Mouse (Mus musculus) MN1 (cell line): ENCODE data around the gene Snx33.
A peak's percentile ranks its signal among the peaks of the same experiment; 100 is the strongest.
"Not testable (repeated sequence)": the region's sequence is repeated elsewhere in the genome, so short reads cannot be mapped to it uniquely, and the experiment has no call there.

Experiments used
- DNase-seq: peaks from one replicate; pipeline ENCODE4 v3.0.0-alpha.2; 2016; ENCODE audit warnings: low spot score

The Snx33 gene

DNA sequence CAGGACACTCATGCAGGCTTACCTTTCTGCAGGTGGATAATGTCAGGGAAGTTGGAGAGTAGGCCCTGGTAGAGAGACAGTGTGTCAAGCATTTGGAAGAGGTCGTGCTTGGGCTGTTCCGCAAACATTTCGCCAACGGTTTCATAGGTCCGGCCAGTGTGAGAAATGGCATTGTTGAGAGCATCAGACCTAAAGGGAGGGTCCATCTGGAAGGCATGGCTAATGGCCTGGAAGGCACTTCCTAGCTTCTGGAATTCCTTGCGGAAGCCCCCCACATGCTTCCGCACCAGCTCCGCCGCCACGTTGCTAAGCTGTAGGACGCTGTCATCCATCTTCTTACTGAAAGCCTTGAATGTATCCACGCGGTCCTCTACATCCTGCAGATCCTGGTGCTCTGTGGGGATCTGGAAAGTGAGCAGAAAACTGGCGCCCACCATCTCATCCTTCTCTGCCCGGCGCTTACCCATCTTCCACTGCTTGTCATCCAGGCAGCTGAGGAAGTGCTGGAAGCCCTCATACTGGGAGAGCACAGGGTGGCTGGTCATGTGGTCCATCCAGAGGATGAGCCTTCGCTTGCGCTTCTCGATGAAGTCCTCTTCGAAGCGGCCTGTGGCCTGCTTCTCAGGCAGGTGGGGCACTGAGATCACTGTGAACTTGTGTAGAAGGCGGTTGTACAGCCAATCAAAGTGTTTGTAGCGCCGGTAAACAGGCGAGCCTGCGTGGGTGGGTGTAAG, 2.7 kb downstream of the Snx33 start:
- no peak for DNase-seq

DNA sequence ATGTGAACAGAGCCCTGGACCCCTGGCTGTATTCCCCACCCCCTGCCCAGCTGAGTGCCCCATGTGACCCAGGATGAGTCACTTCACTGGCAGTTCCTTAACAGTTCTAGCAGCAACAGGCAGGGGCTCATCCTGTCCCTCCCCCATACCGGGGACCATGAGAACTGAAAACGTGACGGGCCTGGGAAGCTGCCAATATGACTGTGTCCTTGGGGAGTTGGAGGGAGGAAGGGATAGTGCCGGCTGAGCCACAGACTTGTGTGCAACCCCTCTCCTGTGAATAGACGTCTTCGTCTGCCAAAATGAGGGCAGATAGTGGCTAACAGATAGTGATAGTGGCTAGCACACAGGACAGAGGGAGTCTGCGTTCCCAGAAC, 3.5 kb downstream of the Snx33 start:
- DNase-seq, result peak; percentile 84

DNA sequence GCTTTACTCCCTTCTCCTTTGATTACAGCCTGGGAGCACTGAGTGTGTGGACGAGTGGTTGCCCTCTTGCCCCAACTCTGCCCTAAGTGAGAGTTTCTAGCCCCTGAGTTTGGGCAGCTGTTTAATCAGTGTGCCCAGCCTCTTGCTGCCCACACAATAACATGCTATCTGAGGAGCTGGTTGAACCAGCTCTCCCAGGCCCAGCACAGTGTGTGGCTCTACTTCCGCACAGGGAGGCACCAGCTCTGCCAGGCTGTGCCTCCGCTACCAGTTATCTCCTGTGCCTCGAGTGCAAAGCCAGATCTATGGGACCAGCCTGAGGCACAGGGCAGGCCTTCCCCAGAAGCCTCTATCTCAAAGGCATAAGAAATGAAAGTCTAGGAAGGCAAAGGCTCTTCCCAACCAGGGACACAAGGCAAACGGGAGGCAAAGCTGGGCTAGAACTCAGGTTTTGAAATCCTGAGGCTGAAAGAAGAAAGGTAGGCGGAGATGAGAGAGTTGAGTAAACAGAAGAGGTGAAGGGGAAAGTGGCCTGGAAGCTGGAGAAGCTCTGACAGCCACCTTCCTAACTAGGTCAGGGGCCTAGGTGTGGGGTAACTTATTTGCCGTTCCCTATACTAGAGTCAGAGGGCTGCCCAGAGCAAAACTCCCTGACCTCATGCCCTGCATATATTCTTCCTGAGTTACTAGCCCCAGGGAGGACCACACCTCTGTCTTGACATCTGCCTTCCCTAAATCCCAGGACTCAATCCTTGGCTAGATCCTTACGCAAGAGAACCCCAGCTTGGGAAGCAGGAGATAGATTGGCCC, 4.1 kb downstream of the Snx33 start:
- no peak for DNase-seq

DNA sequence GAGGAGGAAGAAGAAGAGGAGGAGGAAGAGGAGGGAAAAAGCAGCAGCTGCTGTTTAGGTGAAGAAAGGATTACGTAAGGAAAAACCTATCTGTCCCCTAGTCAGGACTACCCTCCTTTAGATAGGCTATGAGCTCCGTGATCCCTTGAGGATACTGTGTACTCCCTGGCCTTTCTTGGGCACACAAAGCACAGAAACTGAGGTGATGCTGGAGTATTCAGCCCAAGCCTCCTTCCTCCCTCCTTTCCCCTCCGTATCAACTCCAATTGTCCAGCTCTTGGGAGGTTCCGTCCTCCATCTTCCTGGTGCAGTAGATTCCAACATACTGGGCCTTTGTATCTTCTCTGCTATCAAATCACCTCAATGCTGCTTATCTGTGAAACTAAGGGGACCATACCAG, 5.4 kb downstream of the Snx33 start:
- no peak for DNase-seq

DNA sequence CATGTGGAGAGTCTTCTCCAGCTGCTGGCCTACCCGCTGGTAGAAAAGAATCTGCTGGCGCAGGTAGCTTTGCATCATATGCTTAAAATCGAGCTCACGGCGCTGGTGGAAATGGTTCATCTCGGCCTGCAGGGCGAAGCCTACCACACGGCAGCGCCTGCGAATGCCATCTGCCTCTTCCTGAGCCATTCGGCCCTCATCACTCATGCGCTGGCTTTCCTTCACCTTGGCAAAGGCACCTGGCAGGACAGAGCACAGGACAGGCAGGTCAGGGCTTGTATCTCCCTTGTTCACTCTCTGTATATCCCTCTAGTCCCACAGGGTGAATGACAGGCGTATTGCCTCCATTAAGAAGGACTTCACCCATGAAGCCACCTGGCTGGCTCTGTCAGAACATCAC, 9.7 kb downstream of the Snx33 start:
- DNase-seq, result no peak

DNA sequence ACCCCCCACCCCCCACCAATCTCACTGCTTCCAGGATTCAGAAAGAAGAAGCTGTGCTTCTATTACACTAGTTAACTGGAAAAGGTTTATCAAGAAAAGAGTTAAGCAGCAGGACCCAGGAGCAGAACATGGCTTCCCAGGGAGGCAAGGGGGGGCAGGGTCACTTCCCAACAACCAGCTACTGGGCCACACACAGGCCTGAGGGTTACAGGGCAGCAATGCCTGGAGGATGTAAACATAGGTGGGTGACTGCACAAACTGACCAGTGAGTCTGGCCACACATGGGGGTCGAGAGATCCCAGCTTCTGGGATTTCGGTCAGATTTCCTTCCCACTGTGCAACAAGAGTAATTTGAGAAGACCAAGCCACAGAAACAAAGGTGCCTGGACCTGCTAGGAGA, 11.0 kb downstream of the Snx33 start:
- no peak for DNase-seq

DNA sequence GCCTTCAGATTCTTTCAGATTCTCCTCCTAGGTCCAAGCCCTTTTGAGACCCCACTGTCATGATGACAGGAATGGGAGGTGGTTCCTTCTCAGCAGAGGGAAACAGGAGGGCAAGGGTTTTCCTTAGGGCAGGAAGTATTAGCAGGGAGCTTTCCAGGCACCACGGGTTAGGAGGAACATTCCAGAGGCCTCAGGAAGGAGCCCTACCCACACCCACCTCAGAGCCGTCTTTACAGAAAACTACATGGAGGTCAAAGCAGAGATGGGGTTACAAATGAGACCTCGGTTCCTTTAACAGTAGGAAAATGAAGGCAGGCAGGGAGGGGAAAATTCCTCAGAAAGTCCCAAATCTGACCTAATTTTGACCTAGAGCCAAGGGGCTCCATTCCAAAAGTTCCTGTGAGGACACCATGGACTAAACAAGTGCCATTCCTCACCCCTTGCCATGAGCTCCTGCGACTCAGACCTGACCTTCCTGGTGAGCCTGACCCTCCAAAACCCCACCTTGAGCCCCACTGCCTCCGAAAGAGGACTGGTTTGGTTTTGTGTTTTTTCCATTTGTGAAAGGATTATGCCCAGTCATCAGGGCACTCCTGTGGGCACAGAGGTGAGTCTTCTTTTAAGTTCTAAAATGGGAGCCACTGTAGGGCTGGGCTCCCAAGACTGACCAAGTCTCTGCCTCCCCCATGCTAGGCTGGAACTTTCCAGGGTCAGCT, 12.3 kb downstream of the Snx33 start:
- no peak for DNase-seq

DNA sequence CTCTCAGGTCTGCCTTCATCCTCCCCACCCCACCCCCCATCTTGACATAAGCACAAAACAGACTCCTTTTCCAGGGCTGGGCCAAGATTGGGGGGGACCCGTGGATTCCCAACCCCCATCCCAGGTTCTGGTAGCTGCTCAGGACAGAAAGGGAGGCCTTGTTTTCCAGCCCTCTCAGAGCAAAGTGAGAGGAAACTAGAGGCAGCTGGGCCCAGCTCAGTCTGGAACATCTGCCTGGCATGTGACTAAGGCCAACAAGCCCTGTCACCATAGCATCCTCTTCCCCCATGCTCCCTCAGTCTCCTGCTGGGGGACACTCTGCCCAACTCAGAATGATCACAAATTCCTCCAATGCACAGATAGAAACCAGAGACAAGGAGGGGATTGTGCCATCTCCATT, 13.1 kb downstream of the Snx33 start:
- no peak for DNase-seq

DNA sequence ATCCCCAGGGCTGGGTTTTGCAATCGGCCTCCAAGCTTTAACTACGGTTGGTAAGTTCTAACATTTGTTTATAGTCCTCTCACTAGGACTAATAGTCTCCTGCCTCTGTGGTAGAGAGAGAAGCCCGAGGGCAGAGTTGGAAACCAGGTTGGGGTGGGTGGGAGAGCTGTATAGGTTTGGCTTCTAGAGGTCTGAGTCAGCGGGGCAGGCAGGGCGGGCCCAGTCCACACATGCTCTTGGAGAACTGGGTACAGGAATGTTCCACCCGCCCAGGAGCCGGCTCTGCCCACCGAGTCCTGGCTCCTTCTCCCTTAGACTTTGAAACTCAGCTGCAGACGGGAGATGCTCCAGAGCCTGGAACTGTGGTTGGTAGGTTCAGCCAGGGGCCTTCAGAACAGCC, 14.2 kb downstream of the Snx33 start:
- DNase-seq, result no peak

DNA sequence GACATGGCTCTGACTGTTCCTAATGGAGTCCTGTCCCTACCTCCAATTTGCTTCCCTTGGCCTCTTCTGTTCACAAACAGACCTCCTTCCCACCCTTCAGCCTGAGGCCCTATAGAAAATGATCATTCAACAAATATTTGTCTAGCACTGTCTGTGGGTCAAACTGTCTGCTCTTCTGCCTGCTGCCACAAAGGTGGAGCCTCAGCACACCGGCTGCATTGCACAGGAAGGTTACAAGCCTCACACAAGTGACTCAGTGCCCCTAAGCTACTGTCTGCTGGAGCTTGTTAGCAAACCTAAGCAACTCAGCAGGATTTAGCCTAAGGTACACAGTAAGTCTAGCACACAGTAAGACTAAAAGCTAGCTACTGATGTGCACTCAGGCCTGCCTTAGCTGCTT, 17.2 kb downstream of the Snx33 start:
- DNase-seq, result no peak

DNA sequence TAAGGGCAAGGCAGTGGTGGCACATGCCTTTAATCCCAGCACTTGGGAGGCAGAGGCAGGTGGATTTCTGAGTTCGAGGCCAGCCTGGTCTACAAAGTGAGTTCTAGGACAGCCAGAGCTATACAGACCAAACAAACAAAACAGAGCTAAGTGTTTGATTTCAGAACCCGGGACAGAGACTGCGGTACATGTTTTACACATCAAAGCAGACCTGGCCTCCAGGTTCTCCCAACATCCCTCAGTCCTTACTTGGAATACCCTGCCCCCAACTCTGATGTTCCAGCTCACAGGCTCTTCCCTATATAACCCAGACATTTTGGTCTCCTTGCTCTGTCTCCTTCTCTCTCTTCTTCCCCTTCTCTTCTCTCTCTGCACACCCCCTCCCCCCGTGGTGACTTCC, 18.2 kb downstream of the Snx33 start:
- not testable (repeated sequence) for DNase-seq

DNA sequence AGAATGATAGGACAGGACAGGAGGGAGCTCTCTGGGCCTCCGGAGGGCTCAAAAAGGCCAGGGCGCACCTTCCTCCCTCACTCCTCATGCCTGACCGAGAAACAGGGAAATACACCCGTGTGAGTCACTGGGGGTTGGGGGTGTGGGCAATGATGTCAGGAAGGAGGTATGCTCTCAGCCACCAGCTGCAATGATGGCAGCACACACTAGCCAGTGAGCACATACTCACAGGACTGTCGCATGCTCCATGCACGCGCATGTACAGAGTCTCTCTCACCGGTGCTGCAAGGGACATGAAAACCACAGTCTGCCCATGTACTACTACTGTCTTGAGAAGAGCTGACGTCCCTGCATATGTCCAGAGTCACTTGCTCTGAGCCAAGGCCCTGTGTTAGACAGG, 20.6 kb downstream of the Snx33 start:
- DNase-seq, result peak; percentile 51

DNA sequence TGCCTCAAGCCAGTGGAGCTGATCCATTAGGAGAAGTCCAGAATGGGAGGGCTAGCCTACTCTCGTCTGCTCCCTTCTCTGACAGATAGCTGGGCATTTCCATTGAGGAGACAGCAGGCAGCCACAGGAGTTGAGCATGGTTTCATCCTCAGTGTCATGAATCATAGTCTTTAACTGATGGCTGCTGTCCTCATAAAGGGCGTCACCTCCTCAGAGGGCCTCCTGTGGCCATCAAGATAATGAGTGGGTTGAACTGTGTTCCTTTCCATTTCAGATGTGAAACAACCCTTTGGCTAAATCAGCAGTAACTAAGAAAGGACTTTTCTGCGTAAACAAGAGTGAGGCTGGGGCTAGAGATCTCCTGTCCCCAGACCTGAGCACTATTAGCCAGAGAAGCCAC, 24.5 kb downstream of the Snx33 start:
- DNase-seq, result no peak

DNA sequence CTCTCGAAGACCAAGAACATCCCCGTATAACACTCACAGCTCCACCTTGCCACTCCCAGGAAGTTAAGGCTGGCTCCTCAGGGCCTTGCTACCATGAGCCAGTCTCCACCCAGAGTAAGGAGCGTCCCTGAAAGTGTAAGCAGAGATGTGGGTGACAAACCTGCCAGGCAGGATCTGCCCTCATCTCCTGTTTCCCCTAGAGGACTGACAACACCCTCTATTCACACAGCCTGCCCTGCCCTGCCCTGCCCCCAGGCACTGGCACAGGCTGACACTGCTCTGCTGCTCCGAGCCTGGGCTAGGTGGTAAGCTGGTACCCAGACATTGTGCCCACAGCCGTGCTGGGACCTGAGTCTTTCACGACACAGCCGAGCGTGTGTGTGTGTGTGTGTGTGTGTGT, 27.0 kb downstream of the Snx33 start:
- no peak for DNase-seq

DNA sequence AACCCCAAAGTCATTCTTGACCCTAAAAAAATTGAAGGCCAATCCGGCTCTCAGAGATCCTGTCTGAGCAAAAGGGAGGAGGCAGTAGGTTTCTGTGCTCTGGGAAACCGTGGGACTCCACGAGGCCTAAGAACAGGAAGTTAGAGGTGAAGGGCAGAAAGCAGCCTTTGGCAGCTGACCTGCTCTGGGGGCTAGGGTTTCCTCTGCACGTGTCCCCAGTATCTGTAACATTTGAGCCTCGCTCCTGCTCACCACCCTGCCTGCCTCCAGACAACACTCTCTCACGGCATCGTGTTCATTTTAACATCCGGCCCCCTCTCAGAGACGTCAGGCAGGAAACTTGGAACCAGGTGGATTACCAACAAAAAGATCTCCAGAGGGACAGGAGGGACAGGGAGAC, 27.6 kb downstream of the Snx33 start:
- DNase-seq, result no peak

DNA sequence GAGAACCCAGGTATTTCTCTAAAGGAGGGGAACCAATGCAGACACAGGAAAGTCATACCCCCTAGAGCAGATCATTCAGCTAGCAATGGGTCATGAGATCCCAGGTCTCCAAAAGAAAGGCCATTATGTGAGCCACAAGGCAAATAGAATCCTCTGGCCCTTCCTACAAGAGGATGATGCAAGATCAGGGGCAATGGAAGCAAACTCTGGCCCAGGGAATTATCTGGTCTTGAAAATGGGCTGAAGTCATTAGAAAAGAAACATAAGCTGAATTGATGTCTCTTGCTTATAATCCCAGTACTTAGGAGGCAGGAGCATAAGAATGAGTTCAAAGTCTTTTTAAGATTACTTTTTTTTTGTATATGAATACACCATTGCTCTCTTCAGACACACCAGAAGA, 28.1 kb downstream of the Snx33 start:
- DNase-seq, result no peak

DNA sequence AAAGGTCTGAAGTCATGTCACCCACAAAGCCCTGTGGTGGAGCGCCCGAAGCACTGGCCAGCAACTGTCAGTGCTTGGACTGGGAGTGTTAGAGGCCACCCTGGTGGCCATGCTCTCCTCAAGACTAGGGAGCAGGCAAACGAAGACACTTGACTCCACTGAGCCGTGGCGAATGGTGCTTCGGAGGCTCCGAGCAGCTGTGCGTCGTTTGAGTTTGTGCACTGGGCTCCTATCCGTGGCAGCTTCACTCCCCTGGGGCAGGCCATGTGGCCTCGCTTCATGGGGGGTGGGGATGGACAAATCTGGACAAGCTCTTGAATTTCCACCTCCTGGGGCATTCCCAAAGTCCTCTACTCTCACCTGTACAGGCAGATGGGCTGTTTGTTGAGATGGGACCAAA, 28.8 kb downstream of the Snx33 start:
- DNase-seq, result no peak

DNA sequence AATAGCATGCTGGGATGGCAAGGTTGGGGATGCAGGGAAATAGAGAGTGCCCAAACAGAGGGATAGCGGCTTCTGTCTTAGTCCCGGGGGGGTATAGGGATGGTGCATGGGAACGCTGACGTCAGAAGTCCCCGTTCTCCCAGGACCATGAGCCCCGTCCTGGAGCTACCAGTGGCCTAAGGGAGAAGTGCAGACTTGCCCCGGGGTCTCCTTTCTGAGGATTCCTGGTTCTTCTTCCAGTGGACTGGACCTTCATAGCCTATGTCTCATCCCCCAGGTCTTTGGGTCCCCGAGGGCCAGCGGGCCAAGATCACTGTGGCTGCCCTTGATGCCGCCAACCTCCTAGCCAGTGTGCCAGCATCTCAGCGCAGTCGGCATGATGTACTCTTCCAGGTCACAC, 31.4 kb downstream of the Snx33 start:
- DNase-seq, result no peak

DNA sequence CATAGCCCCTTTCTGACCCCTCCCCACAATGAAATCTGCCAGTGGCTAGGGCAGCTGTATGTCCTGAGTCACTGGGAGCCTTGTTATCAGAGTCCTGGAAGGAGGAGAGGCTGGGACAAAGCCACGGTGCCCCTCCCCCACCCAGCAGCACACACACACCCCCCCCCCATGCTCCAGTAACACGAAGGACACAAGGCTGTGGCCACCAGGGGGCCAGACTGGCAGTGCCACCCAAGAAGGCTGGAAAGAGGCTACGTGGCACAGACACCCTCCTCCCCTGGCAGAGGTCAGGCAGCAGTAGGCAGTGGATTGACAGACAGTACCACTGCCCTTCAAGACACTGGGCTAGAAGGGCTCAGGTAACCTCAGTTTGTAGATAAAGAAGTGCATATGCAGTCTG, 34.2 kb downstream of the Snx33 start:
- DNase-seq, result peak; percentile 82

DNA sequence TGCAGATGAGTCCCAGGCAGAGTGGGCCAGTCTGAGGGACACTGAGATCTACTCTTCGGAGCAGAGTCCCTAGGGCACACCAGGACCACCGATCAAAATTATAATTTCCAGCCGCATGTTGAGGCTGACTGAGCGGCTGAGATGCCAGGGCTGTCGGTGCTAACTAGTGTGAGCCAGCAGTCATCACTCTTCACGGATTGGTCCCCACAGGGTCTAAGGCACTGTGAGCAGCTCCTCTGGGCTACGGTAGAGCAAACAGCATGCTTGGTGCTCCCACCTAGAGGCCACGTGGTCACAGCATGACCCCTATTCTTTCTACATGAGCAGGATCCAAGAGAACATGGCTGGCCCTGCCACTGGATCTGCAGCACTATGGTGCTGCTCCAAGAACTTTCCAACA, 34.9 kb downstream of the Snx33 start:
- no peak for DNase-seq

DNA sequence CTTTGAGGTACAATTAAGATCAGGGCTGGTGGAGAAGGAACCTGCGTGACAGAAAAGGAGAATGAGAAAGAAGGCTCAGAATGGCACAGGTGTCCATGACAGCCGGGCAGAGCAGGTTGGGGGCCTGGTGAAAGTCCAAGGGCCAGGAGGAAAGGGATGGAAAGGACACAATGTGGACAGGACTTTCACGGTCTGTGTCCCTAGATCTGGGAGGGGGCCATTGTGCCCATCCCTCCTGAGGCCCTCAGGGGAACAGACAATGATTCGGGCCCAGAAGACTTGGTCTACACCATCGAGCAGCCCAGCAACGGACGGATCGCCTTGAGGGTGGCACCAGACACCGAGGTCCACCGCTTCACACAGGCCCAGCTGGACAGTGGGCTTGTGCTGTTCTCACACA, 36.1 kb downstream of the Snx33 start:
- DNase-seq, result no peak

DNA sequence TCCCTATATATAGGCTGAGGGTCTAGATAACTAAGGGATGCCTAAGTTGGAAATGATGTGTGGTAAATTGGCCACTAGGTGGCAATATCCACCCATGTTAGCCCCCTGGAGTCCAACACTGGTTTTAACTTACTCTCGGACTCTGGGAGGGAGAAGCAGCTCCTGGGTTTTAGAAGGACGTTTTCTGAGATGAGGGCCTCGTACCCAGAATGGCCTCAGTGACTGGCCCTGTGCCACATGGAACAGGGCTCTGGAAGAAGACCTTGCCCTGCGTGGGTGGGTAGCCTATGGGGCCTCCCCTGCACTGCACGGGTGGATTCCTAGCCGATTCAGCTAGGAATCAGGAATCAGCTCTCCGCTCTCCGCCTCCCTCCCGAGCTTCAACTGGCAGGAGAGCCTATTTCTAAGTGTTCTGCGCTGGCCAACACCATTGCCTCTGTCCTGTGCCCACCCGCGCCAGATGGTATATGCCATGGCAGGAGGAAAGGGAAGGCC, 36.6 kb downstream of the Snx33 start:
- peak; percentile 89 for DNase-seq
